Mouse (Mus musculus) E14TG2a.4 (cell line): ENCODE measurements at regions not wholly inside any gene's neighbourhood (a gene's known extent, or its start where the extent isn't known, plus 50 kb on each side); places are given as distances from the start of the nearest gene placed in this dataset.

Experiments used
- CTCF ChIP-seq: conservative IDR thresholded peaks from 2 replicates; pipeline ENCODE4 v1.5.1; 2014; ENCODE audit warnings: low read length
- NANOG ChIP-seq: IDR thresholded peaks from 2 replicates; pipeline ENCODE4 v1.6.1; 2014; ENCODE audit warnings: borderline replicate concordance, low read length, mixed read lengths
- POU5F1 ChIP-seq: IDR thresholded peaks from 2 replicates; pipeline ENCODE4 v1.6.1; 2014; ENCODE audit warnings: low read length, borderline replicate concordance

GRCm38 (mm10) chr14:58467856-58468255 is 397.5 kb downstream of the Fgf9 start:
- TF ChIP-seq CTCF, result no peak
- no peak for TF ChIP-seq POU5F1
- TF ChIP-seq NANOG, result no peak
